Mouse (Mus musculus) cerebellum, adult 2 months (tissue): ENCODE measurements at regions not wholly inside any gene's neighbourhood (a gene's known extent, or its start where the extent isn't known, plus 50 kb on each side); places are given as distances from the start of the nearest gene placed in this dataset.

Experiments used
- CTCF ChIP-seq: fragments of 200-500 bp; IDR thresholded peaks from 2 replicates; pipeline ENCODE4 v1.5.1; 2011; ENCODE audit warnings: low read depth, mild to moderate bottlenecking, control low read depth, low read length, moderate library complexity, borderline replicate concordance; ENCODE audit not compliant: insufficient read depth
- POLR2A ChIP-seq: fragments of 200-500 bp; IDR thresholded peaks from 2 replicates; pipeline ENCODE4 v1.6.1; 2011; ENCODE audit warnings: low read length, control low read depth, borderline replicate concordance; ENCODE audit not compliant: insufficient read depth

GRCm38 (mm10) chr16:21349869-21350268 is 73.0 kb upstream of the Vps8 start:
- TF ChIP-seq CTCF: no peak
- no peak for TF ChIP-seq POLR2A
